9 mouse cellular contexts compared by ENCODE assay signal in genomic region chr11:104233101-104233500, GRCm38 (mm10). TPM values are rescaled to one million over a fixed set of nuclear protein-coding genes. Genes with fewer than 3 reads are reported as not detected.
DNase-seq lines count a peak whose midpoint lies in the region; ATAC-seq and TF ChIP-seq lines count a peak whose summit lies in the region.
"Had no signal": no experiment of that assay in that cellular context is flagged by ENCODE, and none has a peak within 500 bp of the region (broad histone marks: within the 10 kb centered on the region; RNA-seq: fewer than 3 reads in every experiment).

No protein-coding gene starts in this region.

- 4% methylated on average over 8 of the region's 10 CpGs for WGBS in liver, postnatal 0 days (ENCODE audit: insufficient replicate concordance)
- WGBS in forebrain, embryonic 10.5 days, result 1% methylated on average over 10 of the region's 10 CpGs
- WGBS in intestine, postnatal 0 days, result 0% methylated on average over 10 of the region's 10 CpGs

- no peaks in the 10 kb centered on the region for H3K36me3 ChIP-seq in liver, postnatal 0 days (replicated peaks; ENCODE audit: insufficient read depth, low read length)
- no peaks in the 10 kb centered on the region for H3K36me3 ChIP-seq in forebrain, embryonic 10.5 days (replicated peaks)
- no peaks in the 10 kb centered on the region for H3K36me3 ChIP-seq in intestine, postnatal 0 days (ENCODE audit: control insufficient read depth, insufficient read depth)
- no peaks in the 10 kb centered on the region for H3K36me3 ChIP-seq in splenic B cell, adult 2 months (ENCODE audit: control insufficient read depth, insufficient read depth, low read length, poor library complexity, severe bottlenecking)

- no peak overlapping the region for H3K4me2 ChIP-seq in liver, postnatal 0 days (ENCODE audit: low read depth, low read length)
- H3K4me2 ChIP-seq in intestine, postnatal 0 days (replicated peaks; ENCODE audit: low read depth), result peak overlapping the region; percentile 99; the same call in 1 of the 2 replicates

- no peak for ATAC-seq in liver, postnatal 0 days
- ATAC-seq in intestine, postnatal 0 days, result no peak
- ATAC-seq in inflammation-experienced regulatory T-cells, adult 6 months, result no peak

- no peak overlapping the region for H3K9ac ChIP-seq in liver, postnatal 0 days (replicated peaks)
- H3K9ac ChIP-seq in intestine, postnatal 0 days (ENCODE audit: low read depth, low read length), result no peak overlapping the region

- no peak overlapping the region for H3K27ac ChIP-seq in liver, postnatal 0 days (ENCODE audit: low read depth)
- no peak overlapping the region for H3K27ac ChIP-seq in forebrain, embryonic 10.5 days
- H3K27ac ChIP-seq in intestine, postnatal 0 days (ENCODE audit: low read depth, low read length), result no peak overlapping the region

- peak overlapping the region; percentile 59; the same call in 1 of the 2 replicates for H3K4me3 ChIP-seq in liver, postnatal 0 days (ENCODE audit: low read depth, low read length)
- H3K4me3 ChIP-seq in forebrain, embryonic 10.5 days, result peak overlapping the region; percentile 61
- peak overlapping the region; percentile 65 for H3K4me3 ChIP-seq in intestine, postnatal 0 days (ENCODE audit: low read depth, low read length)
- H3K4me3 ChIP-seq: erythroblast, embryonic 14.5 days had no signal

- no peak for TF ChIP-seq CTCF in liver, postnatal 0 days (IDR thresholded peaks at IDR 0.05; ENCODE audit: low read depth)
- no peak for TF ChIP-seq CTCF in intestine, postnatal 0 days (IDR thresholded peaks at IDR 0.05; ENCODE audit: low read depth)

- no peak for DNase-seq in liver, postnatal 0 days
- no peak for DNase-seq in liver
- DNase-seq in forebrain, embryonic 10.5 days (ENCODE audit: extremely low spot score, low spot score), result no peak
- DNase-seq in splenic B cell, adult 2 months (ENCODE audit: low read depth, low spot score), result peak; percentile 2
- no peak for DNase-seq in urinary bladder, postnatal 36 days (ENCODE audit: low spot score in 2 of 2)

- no peaks in the 10 kb centered on the region for H3K9me3 ChIP-seq in liver, postnatal 0 days (ENCODE audit: low read length)
- no peaks in the 10 kb centered on the region for H3K9me3 ChIP-seq in forebrain, embryonic 10.5 days
- no peaks in the 10 kb centered on the region for H3K9me3 ChIP-seq in intestine, postnatal 0 days (ENCODE audit: control insufficient read depth)

- H3K27me3 ChIP-seq in liver, postnatal 0 days (ENCODE audit: insufficient read depth, low read length), result peaks cover 60% of the 10 kb centered on the region
- peaks cover 88% of the 10 kb centered on the region for H3K27me3 ChIP-seq in forebrain, embryonic 10.5 days (ENCODE audit: poor library complexity, severe bottlenecking)
- peaks cover 48% of the 10 kb centered on the region for H3K27me3 ChIP-seq in intestine, postnatal 0 days (replicated peaks; ENCODE audit: control insufficient read depth, insufficient read depth, low read length)
- peaks cover 2% of the 10 kb centered on the region; the same call in 1 of the 2 replicates for H3K27me3 ChIP-seq in splenic B cell, adult 2 months (ENCODE audit: control insufficient read depth, insufficient read depth, low read length, poor library complexity, severe bottlenecking)

- no peak for TF ChIP-seq EP300 in liver, postnatal 0 days (IDR thresholded peaks at IDR 0.05; ENCODE audit: low read depth)

- H3K4me1 ChIP-seq in liver, postnatal 0 days (ENCODE audit: insufficient read depth), result peaks cover 16% of the 10 kb centered on the region
- peaks cover 54% of the 10 kb centered on the region for H3K4me1 ChIP-seq in forebrain, embryonic 10.5 days
- H3K4me1 ChIP-seq in intestine, postnatal 0 days (replicated peaks; ENCODE audit: control insufficient read depth, insufficient read depth, low read length), result no peaks in the 10 kb centered on the region; the same call in 1 of the 2 replicates

RNA-seq across cellular contexts. Expression of gene Mapt, which starts 1.9 kb away (rescaled TPM):
- polyA plus RNA-seq in liver, postnatal 0 days (2015; fragmentation: Nextera tagmentation; extraction: Ambion mirVana), result 0.28 and 0.33 TPM in 2 replicates
- polyA plus RNA-seq in forebrain, embryonic 10.5 days (2016; fragmentation: Nextera tagmentation; extraction: Ambion mirVana), result 2.9 and 8.1 TPM in 2 replicates
- polyA plus RNA-seq in intestine, postnatal 0 days (2015; fragmentation: Nextera tagmentation; extraction: Ambion mirVana), result 9.1 and 9.2 TPM in 2 replicates
- polyA plus RNA-seq in inflammation-experienced regulatory T-cells, adult 6 months (2017; shearing (Covaris generic)), result under 1 TPM in 1 of 3 experiments, not detected in 2; 0.41 TPM
- polyA plus RNA-seq: erythroblast, embryonic 14.5 days had no signal

RNA-seq across cellular contexts. Expression of gene Sppl2c, which starts 47.0 kb away (rescaled TPM):
- not detected in 2 replicates for polyA plus RNA-seq in liver, postnatal 0 days (2015; fragmentation: Nextera tagmentation; extraction: Ambion mirVana)
- not detected in 2 replicates for polyA plus RNA-seq in forebrain, embryonic 10.5 days (2016; fragmentation: Nextera tagmentation; extraction: Ambion mirVana)
- not detected in 2 replicates for polyA plus RNA-seq in intestine, postnatal 0 days (2015; fragmentation: Nextera tagmentation; extraction: Ambion mirVana)
- not detected for polyA plus RNA-seq in inflammation-experienced regulatory T-cells, adult 6 months (2017; shearing (Covaris generic))
- polyA plus RNA-seq: erythroblast, embryonic 14.5 days; liver, embryonic 11.5 days had no signal
